Mouse (Mus musculus): ENCODE data around the gene Krt75. TPM values are rescaled to one million over a fixed set of nuclear protein-coding genes. Genes with fewer than 3 reads are reported as not detected.

Gene Krt75
- not detected for polyA plus RNA-seq (2014; fragmentation: Illumina TruSeq; extraction: RNeasy Lipid Tissue Mini Kit (QIAGEN cat#74804); ENCODE audit: low read depth, low replicate concordance)

GRCm38 (mm10) chr15:101573796-101574345, at the start of gene Krt75:
TSS of gene Krt75 (minus strand) at chr15:101573904.

GRCm38 (mm10) chr15:101562850-101563249, 10.9 kb downstream of the Krt75 start, which contains the start of gene Krt90:
TSS of gene Krt90 (minus strand) at chr15:101562950.

GRCm38 (mm10) chr15:101550567-101550966, 23.1 kb downstream of the Krt75 start, which contains the start of gene Krt82:
TSS of gene Krt82 (minus strand) at chr15:101550667.

GRCm38 (mm10) chr15:101532720-101533119, 41.0 kb downstream of the Krt75 start, which contains the start of gene Krt84:
TSS of gene Krt84 (minus strand) at chr15:101532820.

GRCm38 (mm10) chr15:101517161-101517560, 56.5 kb downstream of the Krt75 start, which contains the start of gene Gm49425:
TSS of gene Gm49425 (minus strand) at chr15:101517261.

Other genes starting within 250 kb of the Krt75 start
- gene Krt80, start 203.7 kb downstream of the Krt75 start, polyA plus RNA-seq (2014; fragmentation: Illumina TruSeq; extraction: RNeasy Lipid Tissue Mini Kit (QIAGEN cat#74804); ENCODE audit: low read depth, low replicate concordance): 1.1 TPM
- 6.0 TPM for gene Krt7, start 162.9 kb downstream of the Krt75 start, polyA plus RNA-seq (2014; fragmentation: Illumina TruSeq; extraction: RNeasy Lipid Tissue Mini Kit (QIAGEN cat#74804); ENCODE audit: low read depth, low replicate concordance)
- not detected for gene Krt87, start 135.1 kb downstream of the Krt75 start, polyA plus RNA-seq (2014; fragmentation: Illumina TruSeq; extraction: RNeasy Lipid Tissue Mini Kit (QIAGEN cat#74804); ENCODE audit: low read depth, low replicate concordance)
- gene Krt88, start 126.2 kb downstream of the Krt75 start, polyA plus RNA-seq (2014; fragmentation: Illumina TruSeq; extraction: RNeasy Lipid Tissue Mini Kit (QIAGEN cat#74804); ENCODE audit: low read depth, low replicate concordance): not detected
- gene Krt81, start 110.2 kb downstream of the Krt75 start, polyA plus RNA-seq (2014; fragmentation: Illumina TruSeq; extraction: RNeasy Lipid Tissue Mini Kit (QIAGEN cat#74804); ENCODE audit: low read depth, low replicate concordance): not detected
- not detected for gene Krt86, start 100.4 kb downstream of the Krt75 start, polyA plus RNA-seq (2014; fragmentation: Illumina TruSeq; extraction: RNeasy Lipid Tissue Mini Kit (QIAGEN cat#74804); ENCODE audit: low read depth, low replicate concordance)
- gene Krt83, start 82.4 kb downstream of the Krt75 start, polyA plus RNA-seq (2014; fragmentation: Illumina TruSeq; extraction: RNeasy Lipid Tissue Mini Kit (QIAGEN cat#74804); ENCODE audit: low read depth, low replicate concordance): not detected
- not detected for gene Gm49425, start 56.6 kb downstream of the Krt75 start, polyA plus RNA-seq (2014; fragmentation: Illumina TruSeq; extraction: RNeasy Lipid Tissue Mini Kit (QIAGEN cat#74804); ENCODE audit: low read depth, low replicate concordance)
- gene Krt84, start 41.1 kb downstream of the Krt75 start, polyA plus RNA-seq (2014; fragmentation: Illumina TruSeq; extraction: RNeasy Lipid Tissue Mini Kit (QIAGEN cat#74804); ENCODE audit: low read depth, low replicate concordance): not detected
- not detected for gene Krt82, start 23.2 kb downstream of the Krt75 start, polyA plus RNA-seq (2014; fragmentation: Illumina TruSeq; extraction: RNeasy Lipid Tissue Mini Kit (QIAGEN cat#74804); ENCODE audit: low read depth, low replicate concordance)
- gene Krt90, start 11.0 kb downstream of the Krt75 start, polyA plus RNA-seq (2014; fragmentation: Illumina TruSeq; extraction: RNeasy Lipid Tissue Mini Kit (QIAGEN cat#74804); ENCODE audit: low read depth, low replicate concordance): not detected
- not detected for gene Gm5414, start 54.3 kb upstream of the Krt75 start, polyA plus RNA-seq (2014; fragmentation: Illumina TruSeq; extraction: RNeasy Lipid Tissue Mini Kit (QIAGEN cat#74804); ENCODE audit: low read depth, low replicate concordance)
- gene Gm5478, start 73.5 kb upstream of the Krt75 start, polyA plus RNA-seq (2014; fragmentation: Illumina TruSeq; extraction: RNeasy Lipid Tissue Mini Kit (QIAGEN cat#74804); ENCODE audit: low read depth, low replicate concordance): not detected
- gene Krt6b, start 106.4 kb upstream of the Krt75 start, polyA plus RNA-seq (2014; fragmentation: Illumina TruSeq; extraction: RNeasy Lipid Tissue Mini Kit (QIAGEN cat#74804); ENCODE audit: low read depth, low replicate concordance): not detected
- not detected for gene Krt6a, start 120.4 kb upstream of the Krt75 start, polyA plus RNA-seq (2014; fragmentation: Illumina TruSeq; extraction: RNeasy Lipid Tissue Mini Kit (QIAGEN cat#74804); ENCODE audit: low read depth, low replicate concordance)
- gene Krt5, start 139.0 kb upstream of the Krt75 start, polyA plus RNA-seq (2014; fragmentation: Illumina TruSeq; extraction: RNeasy Lipid Tissue Mini Kit (QIAGEN cat#74804); ENCODE audit: low read depth, low replicate concordance): not detected
- gene Krt71, start 169.2 kb upstream of the Krt75 start, polyA plus RNA-seq (2014; fragmentation: Illumina TruSeq; extraction: RNeasy Lipid Tissue Mini Kit (QIAGEN cat#74804); ENCODE audit: low read depth, low replicate concordance): not detected
- gene Krt72, start 212.6 kb upstream of the Krt75 start, polyA plus RNA-seq (2014; fragmentation: Illumina TruSeq; extraction: RNeasy Lipid Tissue Mini Kit (QIAGEN cat#74804); ENCODE audit: low read depth, low replicate concordance): not detected
- not detected for gene Krt73, start 228.4 kb upstream of the Krt75 start, polyA plus RNA-seq (2014; fragmentation: Illumina TruSeq; extraction: RNeasy Lipid Tissue Mini Kit (QIAGEN cat#74804); ENCODE audit: low read depth, low replicate concordance)
- gene Krt2, start 244.3 kb upstream of the Krt75 start, polyA plus RNA-seq (2014; fragmentation: Illumina TruSeq; extraction: RNeasy Lipid Tissue Mini Kit (QIAGEN cat#74804); ENCODE audit: low read depth, low replicate concordance): not detected

All from kidney, adult 10 weeks (tissue).